In genomic region chr5:118732651-118733050, GRCm38 (mm10) we compare ENCODE assay signal across 25 mouse cellular contexts.
"Had no signal": no experiment of that assay in that cellular context is flagged by ENCODE, and none has a peak within 500 bp of the region (broad histone marks: within the 10 kb centered on the region; RNA-seq: fewer than 3 reads in every experiment).

No protein-coding gene starts in this region.

- H3K4me2 ChIP-seq: heart, embryonic 11.5 days; heart, embryonic 13.5 days; heart, embryonic 15.5 days; hindbrain, embryonic 12.5 days; hindbrain, embryonic 14.5 days; kidney, embryonic 15.5 days; limb, embryonic 13.5 days; limb, embryonic 15.5 days; liver, embryonic 12.5 days had no signal

- ATAC-seq: intestine, embryonic 16.5 days; liver, embryonic 12.5 days had no signal

- H3K9me3 ChIP-seq: heart, embryonic 13.5 days; heart, embryonic 15.5 days; hindbrain, embryonic 12.5 days; kidney, embryonic 15.5 days; limb, embryonic 13.5 days; limb, embryonic 15.5 days; liver, embryonic 12.5 days had no signal

- DNase-seq: gastrocnemius, postnatal 14 days; gastrocnemius, postnatal 36 days; heart, adult 11 months; heart, adult 2 months; heart, postnatal 14 days; heart, postnatal 36 days; kidney, adult 11 months; kidney, adult 2 months; kidney, adult 9 months; kidney, postnatal 10 days; kidney, postnatal 25 days; layer of hippocampus, adult 9-11 months; layer of hippocampus, postnatal 36 days had no signal

- H3K4me1 ChIP-seq: heart, embryonic 13.5 days; heart, embryonic 15.5 days; hindbrain, embryonic 12.5 days; limb, embryonic 13.5 days; limb, embryonic 15.5 days; liver, embryonic 12.5 days had no signal

- H3K27ac ChIP-seq: heart, adult 2 months; heart, embryonic 13.5 days; heart, embryonic 15.5 days; hindbrain, embryonic 12.5 days; hindbrain, embryonic 14.5 days; hindbrain, postnatal 0 days; kidney, embryonic 15.5 days; limb, embryonic 13.5 days; limb, embryonic 15.5 days; liver, embryonic 12.5 days; liver, embryonic 14.5 days had no signal

- H3K9ac ChIP-seq: heart, embryonic 13.5 days; heart, embryonic 15.5 days; hindbrain, embryonic 12.5 days; hindbrain, embryonic 14.5 days; kidney, embryonic 15.5 days; limb, embryonic 13.5 days; limb, embryonic 15.5 days; liver, embryonic 12.5 days; liver, embryonic 14.5 days had no signal

- H3K27me3 ChIP-seq: heart, embryonic 13.5 days; heart, embryonic 15.5 days; hindbrain, embryonic 12.5 days; kidney, embryonic 15.5 days; limb, embryonic 13.5 days; limb, embryonic 15.5 days; liver, embryonic 12.5 days had no signal

- H3K4me3 ChIP-seq: heart, adult 2 months; heart, embryonic 13.5 days; heart, embryonic 15.5 days; hindbrain, embryonic 12.5 days; kidney, embryonic 15.5 days; limb, embryonic 13.5 days; limb, embryonic 15.5 days; liver, embryonic 12.5 days had no signal
